Mouse (Mus musculus): Measurements from ENCODE around the gene Olfr559. TPM values are rescaled to one million over a fixed set of nuclear protein-coding genes. Genes with fewer than 3 reads are reported as not detected.

The Olfr559 gene
- polyA plus RNA-seq, 1 experiment from 2014 or later, result not detected

DNA sequence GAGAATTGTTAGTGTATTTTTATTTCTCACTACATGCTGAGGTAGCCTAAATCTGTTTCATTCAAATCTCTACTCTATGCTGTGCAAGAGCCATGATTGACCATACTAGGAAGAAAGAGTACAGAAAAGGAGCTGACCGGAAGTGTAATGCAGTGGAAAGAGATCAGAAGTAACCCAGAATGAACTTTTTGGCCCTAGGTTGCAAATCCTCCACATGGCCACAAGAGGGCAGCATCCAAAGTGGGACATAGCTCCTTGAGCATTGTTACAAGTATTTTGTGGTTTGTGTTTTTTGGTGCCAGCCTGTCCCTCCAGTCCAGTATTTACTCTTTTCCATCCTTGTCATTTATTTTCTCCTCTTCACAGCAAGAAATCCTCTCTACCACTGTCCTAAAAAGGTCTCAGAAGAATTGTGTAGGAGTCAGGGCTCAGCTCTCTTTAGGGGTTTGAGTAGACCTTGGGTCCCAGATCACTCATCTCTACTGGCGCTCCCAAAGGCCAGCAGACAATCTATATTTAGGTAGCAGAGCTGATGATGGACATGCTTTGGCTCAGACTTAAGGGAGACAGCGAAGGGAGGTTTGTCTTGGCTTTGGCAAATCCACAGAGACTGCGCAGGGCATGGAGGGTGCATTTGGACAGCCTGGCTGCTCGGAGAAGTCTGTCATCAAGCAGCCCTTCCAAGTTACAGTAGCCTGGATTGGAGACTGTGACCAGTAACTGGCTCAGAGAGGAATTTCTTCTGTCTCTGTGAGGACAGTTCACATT lies 31.7 kb downstream of the Olfr559 start, which contains the start of gene Olfr557:
Gene Olfr557, plus strand, starts transcription at position 553 of the 768 bp plus-strand sequence.
- no peaks in the 10 kb centered on the region for H3K4me1 ChIP-seq (ENCODE audit: control insufficient read depth, insufficient read depth, low read length)
- H3K9me3 ChIP-seq (ENCODE audit: control insufficient read depth, low read length), result no peaks in the 10 kb centered on the region; the same call in 1 of the 2 replicates
- H3K4me3 ChIP-seq (ENCODE audit: low read length), result no peak within 1 kb of the TSS
- H3K27ac ChIP-seq (ENCODE audit: low read depth, low read length), result no peak within 1 kb of the TSS
- no peak within 1 kb of the TSS for H3K4me2 ChIP-seq (replicated peaks; ENCODE audit: low read depth, low read length)
- H3K36me3 ChIP-seq (ENCODE audit: control insufficient read depth, insufficient read depth, low read length), result no peaks in the 10 kb centered on the region
- WGBS, result 77% methylated on average over 5 of the region's 5 CpGs
- no peak for ATAC-seq (ENCODE audit: low FRiP score, low TSS enrichment)
- H3K27me3 ChIP-seq (ENCODE audit: control insufficient read depth, insufficient read depth, low read length), result no peaks in the 10 kb centered on the region
- no peak within 1 kb of the TSS for H3K9ac ChIP-seq (ENCODE audit: low read depth, low read length)

DNA sequence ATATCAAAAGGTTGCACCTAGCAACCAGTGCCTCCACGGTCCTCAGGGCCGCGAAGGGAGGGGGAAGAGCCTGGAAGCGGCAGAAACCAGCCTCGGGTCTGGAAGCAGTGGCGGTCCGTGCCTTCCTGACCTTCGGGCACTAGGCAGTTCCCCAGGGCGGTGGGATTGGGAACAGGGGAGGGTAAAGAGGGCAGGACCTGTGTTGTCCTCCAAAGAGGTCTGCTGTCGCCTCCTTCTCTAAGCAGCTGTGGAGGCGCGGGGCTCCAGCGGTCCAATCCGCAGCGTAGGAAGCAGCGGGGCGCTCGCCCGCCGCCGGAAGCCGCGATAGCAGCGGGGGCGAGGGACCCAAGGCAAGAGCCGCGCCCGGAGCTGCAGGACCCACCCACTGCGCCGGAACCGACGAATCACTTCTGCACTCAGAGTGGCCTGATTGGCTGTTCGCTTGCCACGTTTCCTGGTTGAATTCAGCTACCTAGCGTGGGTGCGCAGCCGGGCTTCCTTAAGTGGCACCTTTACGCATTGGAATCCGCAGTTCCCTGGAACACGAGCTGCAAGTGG lies 40.3 kb downstream of the Olfr559 start, which contains the start of gene Trim68:
Gene Trim68, minus strand, starts transcription at position 384 of the 558 bp plus-strand sequence.
- H3K4me2 ChIP-seq (replicated peaks; ENCODE audit: low read depth, low read length), result peak within 1 kb of the TSS; percentile 56
- no peaks in the 10 kb centered on the region for H3K9me3 ChIP-seq (ENCODE audit: control insufficient read depth, low read length)
- peak; percentile 100 for ATAC-seq (ENCODE audit: low FRiP score, low TSS enrichment)
- no peaks in the 10 kb centered on the region for H3K4me1 ChIP-seq (ENCODE audit: control insufficient read depth, insufficient read depth, low read length)
- peak within 1 kb of the TSS; percentile 76 for H3K9ac ChIP-seq (ENCODE audit: low read depth, low read length)
- no peaks in the 10 kb centered on the region for H3K27me3 ChIP-seq (ENCODE audit: control insufficient read depth, insufficient read depth, low read length)
- H3K36me3 ChIP-seq (ENCODE audit: control insufficient read depth, insufficient read depth, low read length), result no peaks in the 10 kb centered on the region; the same call in 1 of the 2 replicates
- H3K4me3 ChIP-seq (ENCODE audit: low read length), result peak within 1 kb of the TSS; percentile 64
- WGBS, result under 1% methylated on average over 40 of the region's 40 CpGs
- H3K27ac ChIP-seq (ENCODE audit: low read depth, low read length), result no peak within 1 kb of the TSS

DNA sequence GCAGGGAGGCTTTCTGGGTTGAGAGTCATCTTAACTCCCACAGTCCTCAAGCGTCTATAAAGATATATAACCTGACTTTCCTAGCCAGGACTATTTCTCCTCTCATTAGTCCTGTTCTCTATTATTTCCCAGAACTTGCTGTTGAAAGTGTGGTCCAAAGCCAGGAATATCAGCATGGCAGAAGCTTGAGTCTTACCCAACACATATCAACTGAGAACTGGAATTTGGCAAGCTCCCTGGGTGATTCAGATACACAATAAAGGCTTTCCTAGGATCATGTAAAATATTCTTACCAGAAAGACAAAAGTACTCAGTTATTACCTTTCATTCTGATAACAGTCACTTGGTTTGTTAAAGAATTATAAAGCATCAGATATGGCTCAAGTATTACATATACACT lies 45.4 kb downstream of the Olfr559 start:
- ATAC-seq (ENCODE audit: low FRiP score, low TSS enrichment), result no peak
- no peak overlapping the region for H3K4me2 ChIP-seq (replicated peaks; ENCODE audit: low read depth, low read length)
- H3K4me3 ChIP-seq (ENCODE audit: low read length), result no peak overlapping the region
- H3K27me3 ChIP-seq (ENCODE audit: control insufficient read depth, insufficient read depth, low read length), result no peaks in the 10 kb centered on the region
- 83% methylated on average over 1 of the region's 1 CpGs for WGBS
- no peaks in the 10 kb centered on the region for H3K4me1 ChIP-seq (ENCODE audit: control insufficient read depth, insufficient read depth, low read length)
- no peak overlapping the region for H3K27ac ChIP-seq (ENCODE audit: low read depth, low read length)
- no peak overlapping the region for H3K9ac ChIP-seq (ENCODE audit: low read depth, low read length)
- H3K36me3 ChIP-seq (ENCODE audit: control insufficient read depth, insufficient read depth, low read length), result no peaks in the 10 kb centered on the region; the same call in 1 of the 2 replicates
- no peaks in the 10 kb centered on the region for H3K9me3 ChIP-seq (ENCODE audit: control insufficient read depth, low read length)

DNA sequence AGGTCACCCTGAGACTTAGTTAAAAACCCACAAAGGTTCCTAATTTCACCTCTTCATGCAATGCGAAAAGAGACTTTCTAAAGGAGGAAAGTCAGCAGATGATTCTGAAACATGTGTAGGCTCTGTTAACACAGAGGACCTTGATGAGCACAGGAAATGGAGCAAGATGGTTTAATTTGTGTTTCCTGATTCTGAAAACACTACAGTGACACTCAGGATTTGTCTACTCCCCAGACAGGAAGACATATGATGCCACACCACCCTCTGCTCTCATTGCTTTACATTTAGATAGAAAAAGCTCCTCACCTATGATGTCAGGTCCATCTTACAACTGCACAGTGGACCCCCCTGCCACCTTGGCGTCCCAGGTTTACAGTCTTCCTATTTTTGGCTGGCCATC lies 51.1 kb downstream of the Olfr559 start:
- Histone ChIP-seq H3K9ac (ENCODE audit: low read depth, low read length) (no peak overlapping the region), H3K27me3 (ENCODE audit: control insufficient read depth, insufficient read depth, low read length) (no peaks in the 10 kb centered on the region), H3K9me3 (ENCODE audit: control insufficient read depth, low read length) (no peaks in the 10 kb centered on the region), H3K4me3 (ENCODE audit: low read length) (no peak overlapping the region), H3K36me3 (ENCODE audit: control insufficient read depth, insufficient read depth, low read length) (no peaks in the 10 kb centered on the region), H3K4me1 (ENCODE audit: control insufficient read depth, insufficient read depth, low read length) (no peaks in the 10 kb centered on the region), H3K4me2 (replicated peaks; ENCODE audit: low read depth, low read length) (no peak overlapping the region), H3K27ac (ENCODE audit: low read depth, low read length) (no peak overlapping the region)
- ATAC-seq (ENCODE audit: low FRiP score, low TSS enrichment), result no peak
- WGBS, result 88% methylated on average over 2 of the region's 2 CpGs

Other genes starting within 250 kb of the Olfr559 start
- gene Olfr543, start 245.8 kb downstream of the Olfr559 start, polyA plus RNA-seq (2014; fragmentation: Nextera tagmentation; extraction: Ambion mirVana), result 0.63 and 0.80 TPM in 2 replicates
- gene Olfr544, start 239.2 kb downstream of the Olfr559 start, polyA plus RNA-seq (2014; fragmentation: Nextera tagmentation; extraction: Ambion mirVana), result 0.10 TPM in 1 of 2 replicates, not detected in the other
- not detected in 2 replicates for gene Olfr545, start 227.9 kb downstream of the Olfr559 start, polyA plus RNA-seq (2014; fragmentation: Nextera tagmentation; extraction: Ambion mirVana)
- not detected in 2 replicates for gene Olfr547, start 192.7 kb downstream of the Olfr559 start, polyA plus RNA-seq (2014; fragmentation: Nextera tagmentation; extraction: Ambion mirVana)
- gene Olfr548-ps1, start 186.6 kb downstream of the Olfr559 start, polyA plus RNA-seq (2014; fragmentation: Nextera tagmentation; extraction: Ambion mirVana), result not detected in 2 replicates
- not detected in 2 replicates for gene Olfr549, start 177.6 kb downstream of the Olfr559 start, polyA plus RNA-seq (2014; fragmentation: Nextera tagmentation; extraction: Ambion mirVana)
- 0.68 and 1.5 TPM in 2 replicates for gene Trim21, start 162.0 kb downstream of the Olfr559 start, polyA plus RNA-seq (2014; fragmentation: Nextera tagmentation; extraction: Ambion mirVana)
- not detected in 2 replicates for gene Olfr550, start 156.0 kb downstream of the Olfr559 start, polyA plus RNA-seq (2014; fragmentation: Nextera tagmentation; extraction: Ambion mirVana)
- not detected in 2 replicates for gene Olfr551, start 135.6 kb downstream of the Olfr559 start, polyA plus RNA-seq (2014; fragmentation: Nextera tagmentation; extraction: Ambion mirVana)
- not detected in 2 replicates for gene Olfr552, start 129.7 kb downstream of the Olfr559 start, polyA plus RNA-seq (2014; fragmentation: Nextera tagmentation; extraction: Ambion mirVana)
- not detected in 2 replicates for gene Olfr553, start 109.3 kb downstream of the Olfr559 start, polyA plus RNA-seq (2014; fragmentation: Nextera tagmentation; extraction: Ambion mirVana)
- not detected in 2 replicates for gene Olfr554, start 89.1 kb downstream of the Olfr559 start, polyA plus RNA-seq (2014; fragmentation: Nextera tagmentation; extraction: Ambion mirVana)
- not detected in 2 replicates for gene Olfr555, start 68.7 kb downstream of the Olfr559 start, polyA plus RNA-seq (2014; fragmentation: Nextera tagmentation; extraction: Ambion mirVana)
- not detected in 2 replicates for gene Olfr556, start 62.6 kb downstream of the Olfr559 start, polyA plus RNA-seq (2014; fragmentation: Nextera tagmentation; extraction: Ambion mirVana)
- 10.4 and 15.4 TPM in 2 replicates for gene Trim68, start 40.2 kb downstream of the Olfr559 start, polyA plus RNA-seq (2014; fragmentation: Nextera tagmentation; extraction: Ambion mirVana)
- not detected in 2 replicates for gene Olfr557, start 31.6 kb downstream of the Olfr559 start, polyA plus RNA-seq (2014; fragmentation: Nextera tagmentation; extraction: Ambion mirVana)
- gene Olfr558, start 25.3 kb downstream of the Olfr559 start, polyA plus RNA-seq (2014; fragmentation: Nextera tagmentation; extraction: Ambion mirVana), result 0.20 and 0.36 TPM in 2 replicates
- gene Olfr33, start 8.4 kb downstream of the Olfr559 start, polyA plus RNA-seq (2014; fragmentation: Nextera tagmentation; extraction: Ambion mirVana), result not detected in 2 replicates
- gene Olfr560, start 31.9 kb upstream of the Olfr559 start, polyA plus RNA-seq (2014; fragmentation: Nextera tagmentation; extraction: Ambion mirVana), result not detected in 2 replicates
- 0.22 and 0.27 TPM in 2 replicates for gene Olfr78, start 32.0 kb upstream of the Olfr559 start, polyA plus RNA-seq (2014; fragmentation: Nextera tagmentation; extraction: Ambion mirVana)
- gene Olfr561, start 43.7 kb upstream of the Olfr559 start, polyA plus RNA-seq (2014; fragmentation: Nextera tagmentation; extraction: Ambion mirVana), result not detected in 2 replicates
- gene Olfr564, start 76.0 kb upstream of the Olfr559 start, polyA plus RNA-seq (2014; fragmentation: Nextera tagmentation; extraction: Ambion mirVana), result not detected in 2 replicates
- not detected in 2 replicates for gene Olfr566, start 131.3 kb upstream of the Olfr559 start, polyA plus RNA-seq (2014; fragmentation: Nextera tagmentation; extraction: Ambion mirVana)
- not detected in 2 replicates for gene Olfr568, start 149.6 kb upstream of the Olfr559 start, polyA plus RNA-seq (2014; fragmentation: Nextera tagmentation; extraction: Ambion mirVana)
- not detected in 2 replicates for gene Olfr569, start 163.4 kb upstream of the Olfr559 start, polyA plus RNA-seq (2014; fragmentation: Nextera tagmentation; extraction: Ambion mirVana)
- not detected in 2 replicates for gene Olfr570, start 167.1 kb upstream of the Olfr559 start, polyA plus RNA-seq (2014; fragmentation: Nextera tagmentation; extraction: Ambion mirVana)
- not detected in 2 replicates for gene Olfr571, start 190.0 kb upstream of the Olfr559 start, polyA plus RNA-seq (2014; fragmentation: Nextera tagmentation; extraction: Ambion mirVana)
- gene Olfr572, start 196.9 kb upstream of the Olfr559 start, polyA plus RNA-seq (2014; fragmentation: Nextera tagmentation; extraction: Ambion mirVana), result not detected in 2 replicates
- gene Olfr573-ps1, start 215.1 kb upstream of the Olfr559 start, polyA plus RNA-seq (2014; fragmentation: Nextera tagmentation; extraction: Ambion mirVana), result not detected in 2 replicates
- gene Olfr574, start 221.0 kb upstream of the Olfr559 start, polyA plus RNA-seq (2014; fragmentation: Nextera tagmentation; extraction: Ambion mirVana), result not detected in 2 replicates
- gene Olfr575, start 231.3 kb upstream of the Olfr559 start, polyA plus RNA-seq (2014; fragmentation: Nextera tagmentation; extraction: Ambion mirVana), result not detected in 2 replicates
- gene Olfr576, start 235.2 kb upstream of the Olfr559 start, polyA plus RNA-seq (2014; fragmentation: Nextera tagmentation; extraction: Ambion mirVana), result not detected in 2 replicates
- gene Olfr577, start 248.5 kb upstream of the Olfr559 start, polyA plus RNA-seq (2014; fragmentation: Nextera tagmentation; extraction: Ambion mirVana), result not detected in 2 replicates

Measured in kidney, embryonic 14.5 days (tissue).